Mouse (Mus musculus): ENCODE results near the gene Igsf23. TPM values are rescaled to one million over a fixed set of nuclear protein-coding genes. Genes with fewer than 3 reads are reported as not detected.
"Not testable (repeated sequence)": the region's sequence is repeated elsewhere in the genome, so short reads cannot be mapped to it uniquely, and the experiment has no call there.

The Igsf23 gene
- polyA plus RNA-seq (2016; fragmentation: Nextera tagmentation; extraction: Ambion mirVana) = 0.11 TPM in 1 of 2 replicates, not detected in the other

DNA sequence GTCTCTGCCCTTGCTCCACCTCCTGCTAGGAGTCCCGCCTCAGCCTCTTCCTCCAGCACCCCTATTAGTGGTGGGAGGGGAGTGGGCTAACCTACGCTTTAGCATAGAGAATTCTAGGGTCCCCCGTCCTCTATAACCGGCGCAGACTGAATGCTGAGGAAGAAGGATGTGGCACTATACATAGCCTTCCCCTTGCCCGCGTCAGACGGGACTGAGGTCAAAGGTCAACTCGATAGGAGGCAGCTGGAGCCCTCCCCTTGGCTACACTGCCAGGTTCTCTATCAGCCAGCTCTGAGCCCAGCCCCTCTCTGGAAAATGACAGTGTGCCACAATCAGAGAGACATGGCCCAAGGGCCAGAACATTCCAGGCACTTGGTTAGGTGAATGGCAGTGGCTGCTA, at the start of gene Igsf23:
Igsf23 (minus strand) TSS at position 168 of the 400 bp plus-strand sequence.
- H3K4me3 ChIP-seq = no peak within 1 kb of the TSS
- WGBS = 65% methylated on average over 9 of the region's 9 CpGs
- H3K27ac ChIP-seq = no peak within 1 kb of the TSS

DNA sequence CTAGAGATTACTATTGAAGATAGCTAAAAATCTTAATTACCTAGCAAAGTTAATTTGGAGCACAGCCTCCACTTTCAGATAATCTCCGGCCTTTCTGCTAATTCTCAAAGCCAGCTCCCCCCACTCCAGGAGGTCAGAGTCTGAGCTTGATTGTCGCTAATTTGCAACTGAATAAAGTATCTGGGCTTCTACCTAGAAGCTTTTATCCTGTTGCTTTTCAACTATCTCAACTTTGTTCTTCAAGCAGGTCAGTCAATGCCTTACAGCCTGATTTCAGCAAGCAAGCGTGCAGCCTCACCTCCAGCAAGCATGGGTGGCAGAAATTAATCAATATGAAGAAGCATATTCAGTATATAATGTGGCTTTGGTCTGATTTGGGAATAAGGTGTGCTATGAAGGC, 46.2 kb upstream of the Igsf23 start:
- not testable (repeated sequence) for H3K36me3 ChIP-seq (replicated peaks); H3K4me3 ChIP-seq; H3K4me1 ChIP-seq; H3K27me3 ChIP-seq (ENCODE audit: poor library complexity, severe bottlenecking); H3K27ac ChIP-seq; DNase-seq (ENCODE audit: extremely low spot score, low spot score)
- WGBS = 66% methylated on average over 3 of the region's 3 CpGs
- H3K9me3 ChIP-seq = peaks cover 35% of the 10 kb centered on the region

More for the DNA sequence above, at the start of gene Igsf23:
- DNase-seq (ENCODE audit: extremely low spot score, low spot score) = no peak
- Histone ChIP-seq H3K36me3 (replicated peaks) (no peaks in the 10 kb centered on the region), H3K4me1 (peaks cover 22% of the 10 kb centered on the region), H3K27me3 (ENCODE audit: poor library complexity, severe bottlenecking) (no peaks in the 10 kb centered on the region), H3K9me3 (0 out of 2 replicates have a peak, but pooled peaks cover 3% of the 10 kb centered on the region)

DNA sequence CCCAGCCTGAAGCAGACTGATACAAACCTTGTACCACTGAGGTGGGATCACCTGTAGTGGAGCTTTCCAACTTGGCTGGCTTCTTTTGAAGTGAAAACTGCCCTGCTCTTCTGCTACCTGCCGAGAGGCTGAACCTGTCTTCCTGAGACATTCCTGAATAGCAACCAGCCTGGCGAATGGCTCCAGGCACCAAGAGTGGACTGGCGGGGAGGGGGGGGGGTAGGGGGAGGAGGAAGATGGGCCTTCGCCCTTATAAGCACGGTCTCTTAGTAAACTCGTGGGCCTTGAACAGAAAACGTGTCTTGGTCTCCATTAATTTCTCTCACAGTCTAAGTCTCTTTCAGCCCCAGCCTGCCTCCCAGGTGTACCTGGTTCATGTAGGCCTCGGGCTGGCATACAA, 40.6 kb upstream of the Igsf23 start, which contains the start of gene Nlrp9b:
Nlrp9b (plus strand) TSS at position 301 of the 400 bp plus-strand sequence.
- not testable (repeated sequence) for H3K27ac ChIP-seq; H3K4me3 ChIP-seq; H3K4me1 ChIP-seq; DNase-seq (ENCODE audit: extremely low spot score, low spot score); H3K36me3 ChIP-seq (replicated peaks); H3K27me3 ChIP-seq (ENCODE audit: poor library complexity, severe bottlenecking)
- WGBS = 62% methylated on average over 8 of the region's 8 CpGs
- peaks cover 53% of the 10 kb centered on the region for H3K9me3 ChIP-seq

DNA sequence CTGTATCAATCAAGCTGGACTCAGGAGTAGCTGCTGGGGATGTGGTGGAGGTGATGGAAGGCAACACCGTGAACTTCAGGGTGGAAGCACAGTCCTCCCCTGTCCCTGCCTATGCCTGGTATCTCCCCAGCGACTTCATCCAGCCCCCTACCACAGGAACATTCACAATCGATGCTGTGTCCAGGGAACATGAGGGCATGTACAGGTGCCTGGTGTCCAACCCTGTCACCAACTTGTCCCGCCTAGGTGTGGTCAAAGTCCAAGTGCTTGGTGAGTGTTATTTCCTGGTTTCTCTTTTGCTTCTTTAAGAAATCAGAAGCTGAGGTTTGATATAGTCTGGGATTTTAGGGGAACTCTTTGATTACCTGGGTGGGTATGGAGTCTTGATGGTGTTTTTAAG, 21.0 kb upstream of the Igsf23 start:
- H3K4me3 ChIP-seq = no peak overlapping the region
- DNase-seq (ENCODE audit: extremely low spot score, low spot score) = no peak
- no peaks in the 10 kb centered on the region for H3K4me1 ChIP-seq
- no peaks in the 10 kb centered on the region for H3K27me3 ChIP-seq (ENCODE audit: poor library complexity, severe bottlenecking)
- H3K9me3 ChIP-seq = peaks cover 59% of the 10 kb centered on the region
- no peaks in the 10 kb centered on the region for H3K36me3 ChIP-seq (replicated peaks)
- no peak overlapping the region for H3K27ac ChIP-seq
- WGBS = 91% methylated on average over 4 of the region's 4 CpGs

DNA sequence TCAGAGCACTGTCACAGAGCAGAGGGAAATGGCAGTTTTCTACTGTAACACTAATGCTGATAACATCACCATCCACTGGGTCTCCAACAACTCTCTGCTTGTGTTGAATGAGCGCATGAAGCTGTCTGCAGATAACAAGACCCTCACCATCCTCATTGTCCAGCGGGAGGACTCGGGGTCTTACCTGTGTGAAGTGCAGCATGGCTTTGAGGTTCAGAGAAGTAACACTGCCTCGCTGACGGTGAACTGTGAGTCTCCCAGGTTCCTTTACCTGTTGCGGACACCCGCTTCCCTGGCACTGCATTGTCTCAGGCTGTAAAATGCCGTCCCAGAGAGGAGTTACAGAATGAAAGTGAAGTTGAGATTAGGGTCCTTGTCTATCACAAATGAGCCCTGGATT, 19.6 kb upstream of the Igsf23 start:
- no peak overlapping the region for H3K27ac ChIP-seq
- DNase-seq (ENCODE audit: extremely low spot score, low spot score) = no peak
- H3K4me3 ChIP-seq = no peak overlapping the region
- H3K9me3 ChIP-seq = peaks cover 56% of the 10 kb centered on the region
- H3K27me3 ChIP-seq (ENCODE audit: poor library complexity, severe bottlenecking) = no peaks in the 10 kb centered on the region
- 93% methylated on average over 8 of the region's 8 CpGs for whole genome bisulfite sequencing
- H3K4me1 ChIP-seq = no peaks in the 10 kb centered on the region
- no peaks in the 10 kb centered on the region for H3K36me3 ChIP-seq (replicated peaks)

DNA sequence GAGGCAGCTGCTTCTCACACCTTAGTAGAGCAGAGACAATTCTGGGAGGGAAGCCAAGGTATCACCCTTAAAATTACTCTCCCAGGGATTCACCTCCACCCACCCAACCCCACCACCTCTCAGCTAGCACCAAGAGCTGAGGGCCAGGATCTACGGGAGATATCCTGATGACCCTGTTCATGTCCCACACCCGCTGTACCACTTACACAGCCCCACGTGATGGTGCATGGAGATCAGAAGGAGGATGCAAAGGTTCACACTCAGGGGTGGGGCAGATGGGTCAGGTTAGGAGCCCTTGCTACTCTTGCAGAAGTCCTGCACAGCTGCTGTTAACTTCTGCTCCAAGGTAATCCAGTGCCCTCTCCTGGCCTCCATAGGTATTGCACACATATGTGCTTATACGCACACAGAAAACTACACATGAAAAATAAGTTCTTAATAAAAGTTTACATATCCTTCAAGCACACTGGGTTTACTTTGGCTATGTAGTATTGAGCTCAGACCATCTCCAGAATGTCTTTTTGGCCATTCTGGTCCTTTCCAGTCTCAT, 19.1 kb upstream of the Igsf23 start:
- H3K4me1 ChIP-seq = no peaks in the 10 kb centered on the region
- DNase-seq (ENCODE audit: extremely low spot score, low spot score) = no peak
- H3K27ac ChIP-seq = no peak overlapping the region
- H3K4me3 ChIP-seq = no peak overlapping the region
- H3K36me3 ChIP-seq (replicated peaks) = no peaks in the 10 kb centered on the region
- no peaks in the 10 kb centered on the region for H3K27me3 ChIP-seq (ENCODE audit: poor library complexity, severe bottlenecking)
- 98% methylated on average over 4 of the region's 4 CpGs for WGBS
- H3K9me3 ChIP-seq = peaks cover 51% of the 10 kb centered on the region

DNA sequence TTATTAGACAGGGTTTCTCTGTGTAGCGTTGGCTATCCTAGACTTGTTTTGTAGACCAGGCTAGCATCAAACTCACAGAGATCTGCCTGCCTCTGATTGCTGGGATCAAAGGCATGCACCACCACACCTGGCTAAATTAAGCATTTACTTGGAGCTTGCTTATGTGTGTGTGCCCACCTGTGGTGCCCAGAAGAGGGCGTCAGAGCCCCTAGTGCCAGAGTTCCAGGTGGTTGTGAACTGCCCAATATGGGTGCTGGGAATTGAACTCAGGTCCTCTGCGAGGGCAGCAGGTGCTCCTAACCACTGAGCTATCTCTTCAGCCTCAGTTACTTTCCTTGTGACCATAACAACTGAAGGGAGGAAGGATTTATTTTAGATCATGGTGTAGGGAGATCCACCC, 18.6 kb upstream of the Igsf23 start:
- no peaks in the 10 kb centered on the region for H3K36me3 ChIP-seq (replicated peaks)
- no peak overlapping the region for H3K4me3 ChIP-seq
- H3K27me3 ChIP-seq (ENCODE audit: poor library complexity, severe bottlenecking) = no peaks in the 10 kb centered on the region
- H3K9me3 ChIP-seq = peaks cover 49% of the 10 kb centered on the region
- H3K4me1 ChIP-seq = no peaks in the 10 kb centered on the region
- DNase-seq (ENCODE audit: extremely low spot score, low spot score) = no peak
- WGBS = 84% methylated on average over 3 of the region's 3 CpGs
- H3K27ac ChIP-seq = no peak overlapping the region

DNA sequence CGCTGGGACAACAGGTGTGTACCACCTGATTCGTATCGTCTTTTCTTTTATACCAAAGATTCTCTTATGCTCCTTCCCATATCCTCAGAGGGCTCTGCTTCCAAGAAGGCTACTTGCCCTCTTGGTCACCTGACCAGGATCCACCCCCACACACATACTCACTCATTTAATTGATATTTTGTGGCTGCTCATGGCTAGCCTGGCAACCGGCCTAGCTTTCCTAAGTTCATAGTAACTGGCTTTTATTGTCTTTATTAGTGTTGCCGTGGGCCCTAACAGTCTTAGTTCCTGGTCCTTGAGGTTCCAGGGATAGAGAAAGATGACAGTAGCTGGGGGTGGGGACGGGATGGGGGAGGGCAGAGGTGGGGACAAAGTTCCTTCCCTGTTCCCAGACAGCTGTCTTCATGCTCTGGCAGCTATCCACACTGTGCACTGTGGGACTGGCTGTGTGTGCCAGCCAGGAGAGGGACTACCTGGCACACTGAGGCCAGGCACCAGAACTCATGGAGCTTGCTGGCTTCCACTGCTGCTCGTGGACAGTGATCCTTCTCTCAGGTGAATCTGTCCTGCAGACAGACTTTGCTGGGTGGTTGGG, 14.5 kb upstream of the Igsf23 start, which contains the start of gene Ceacam20:
Ceacam20 (plus strand) TSS at position 428 of the 595 bp plus-strand sequence.
- no peak for DNase-seq (ENCODE audit: extremely low spot score, low spot score)
- H3K9me3 ChIP-seq = peaks cover 38% of the 10 kb centered on the region
- no peak within 1 kb of the TSS for H3K4me3 ChIP-seq
- WGBS = 85% methylated on average over 7 of the region's 7 CpGs
- H3K27me3 ChIP-seq (ENCODE audit: poor library complexity, severe bottlenecking) = no peaks in the 10 kb centered on the region
- H3K27ac ChIP-seq = no peak within 1 kb of the TSS
- H3K36me3 ChIP-seq (replicated peaks) = no peaks in the 10 kb centered on the region
- H3K4me1 ChIP-seq = no peaks in the 10 kb centered on the region

DNA sequence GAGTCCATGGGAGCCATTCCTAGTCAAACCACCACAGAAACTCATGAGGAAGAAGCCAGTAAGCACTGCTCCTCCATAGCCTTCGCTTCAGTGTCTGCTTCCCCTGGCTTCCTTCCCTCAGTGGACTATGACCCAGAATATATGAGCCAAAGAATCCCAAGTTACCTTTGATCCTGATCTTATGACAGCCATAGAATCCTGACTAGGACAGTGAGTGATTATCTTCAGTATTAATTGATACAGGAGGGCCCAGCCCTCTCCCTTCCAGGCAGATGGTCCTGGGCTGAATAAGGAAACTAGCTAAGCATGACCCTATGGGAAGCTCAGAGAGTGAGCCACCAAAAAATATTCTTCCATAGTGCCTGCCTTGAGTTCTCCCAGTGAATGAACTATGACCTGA, 11.9 kb upstream of the Igsf23 start:
- no peaks in the 10 kb centered on the region for H3K27me3 ChIP-seq (ENCODE audit: poor library complexity, severe bottlenecking)
- 67% methylated on average over 1 of the region's 1 CpGs for WGBS
- DNase-seq (ENCODE audit: extremely low spot score, low spot score) = no peak

DNA sequence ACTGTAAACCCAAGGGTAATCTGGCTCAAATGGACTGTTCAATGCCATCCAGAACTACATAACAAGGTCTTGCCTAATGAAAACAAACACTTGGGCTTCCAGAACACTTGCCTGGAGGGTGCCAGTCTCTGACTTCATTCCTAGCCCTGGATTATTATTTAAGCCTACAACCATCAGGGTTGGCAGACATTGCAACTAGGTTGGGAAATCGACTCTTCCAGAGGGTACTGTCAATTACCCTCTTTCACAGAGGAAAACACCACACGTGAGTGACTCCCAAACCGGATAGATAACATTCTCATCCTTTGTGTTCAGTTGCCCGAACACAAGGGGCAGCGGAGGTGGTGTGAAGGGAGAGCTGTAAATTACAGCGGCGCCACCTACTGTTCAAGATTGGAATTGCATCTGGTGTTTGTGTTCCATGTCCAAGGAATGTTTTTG, 5.8 kb upstream of the Igsf23 start:
- Histone ChIP-seq H3K9me3 (0 out of 2 replicates have a peak, but pooled peaks cover 3% of the 10 kb centered on the region), H3K4me3 (no peak overlapping the region), H3K36me3 (replicated peaks) (no peaks in the 10 kb centered on the region), H3K27ac (no peak overlapping the region), H3K4me1 (peaks cover 17% of the 10 kb centered on the region), H3K27me3 (ENCODE audit: poor library complexity, severe bottlenecking) (no peaks in the 10 kb centered on the region)
- 3% methylated on average over 7 of the region's 7 CpGs for WGBS
- peak; percentile 82 for DNase-seq (ENCODE audit: extremely low spot score, low spot score)

More for the DNA sequence above, 11.9 kb upstream of the Igsf23 start:
- Histone ChIP-seq H3K36me3 (replicated peaks) (no peaks in the 10 kb centered on the region), H3K4me1 (no peaks in the 10 kb centered on the region), H3K4me3 (no peak overlapping the region), H3K27ac (no peak overlapping the region), H3K9me3 (peaks cover 18% of the 10 kb centered on the region; the same call in 1 of the 2 replicates)

DNA sequence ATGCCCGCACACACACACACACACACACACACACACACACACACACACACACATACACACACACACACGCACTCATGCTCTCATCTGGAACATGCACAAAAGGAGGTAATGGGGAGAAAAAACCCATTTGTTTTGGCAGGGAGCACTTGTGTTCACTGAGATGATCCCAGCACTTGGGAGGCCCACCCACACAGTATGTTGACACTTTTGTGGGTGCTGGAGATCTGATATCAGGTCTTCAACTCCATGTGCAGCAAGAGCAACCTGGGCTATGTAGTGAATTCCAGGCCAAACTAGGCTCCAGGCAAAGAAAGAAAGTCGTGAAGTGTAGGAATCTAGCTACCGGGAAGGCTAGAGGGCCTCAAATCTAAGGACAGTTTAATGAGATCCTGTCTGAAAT, 5.3 kb upstream of the Igsf23 start:
- Histone ChIP-seq H3K27ac (no peak overlapping the region), H3K36me3 (replicated peaks) (no peaks in the 10 kb centered on the region), H3K4me1 (peaks cover 17% of the 10 kb centered on the region), H3K27me3 (ENCODE audit: poor library complexity, severe bottlenecking) (no peaks in the 10 kb centered on the region), H3K4me3 (no peak overlapping the region), H3K9me3 (no peaks in the 10 kb centered on the region)
- WGBS = 78% methylated on average over 4 of the region's 4 CpGs
- no peak for DNase-seq (ENCODE audit: extremely low spot score, low spot score)

DNA sequence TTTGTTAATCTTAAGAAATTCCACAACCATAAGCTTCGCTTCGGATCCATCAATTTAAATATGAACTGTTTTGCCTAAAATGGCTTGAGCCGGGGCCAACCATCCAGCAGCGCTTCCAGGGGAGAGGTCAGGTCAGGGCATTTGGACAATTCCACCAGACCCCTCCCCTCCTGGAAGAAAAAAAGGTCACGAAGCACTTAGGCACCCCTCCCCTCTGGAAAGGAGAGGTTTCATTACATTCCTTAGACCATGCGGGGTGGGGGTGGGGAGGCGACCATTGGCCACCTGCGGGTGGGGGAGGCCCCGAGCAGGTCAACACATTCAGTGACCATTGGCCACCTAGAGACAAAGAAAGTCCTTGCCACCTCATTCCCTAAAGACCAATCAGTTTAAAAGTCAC, 2.5 kb upstream of the Igsf23 start:
- no peak overlapping the region for H3K4me3 ChIP-seq
- no peak overlapping the region for H3K27ac ChIP-seq
- WGBS = 45% methylated on average over 9 of the region's 9 CpGs
- 0 out of 2 replicates have a peak, but pooled peaks cover 3% of the 10 kb centered on the region for H3K9me3 ChIP-seq
- H3K36me3 ChIP-seq (replicated peaks) = no peaks in the 10 kb centered on the region
- peaks cover 22% of the 10 kb centered on the region for H3K4me1 ChIP-seq
- DNase-seq (ENCODE audit: extremely low spot score, low spot score) = no peak
- H3K27me3 ChIP-seq (ENCODE audit: poor library complexity, severe bottlenecking) = no peaks in the 10 kb centered on the region

DNA sequence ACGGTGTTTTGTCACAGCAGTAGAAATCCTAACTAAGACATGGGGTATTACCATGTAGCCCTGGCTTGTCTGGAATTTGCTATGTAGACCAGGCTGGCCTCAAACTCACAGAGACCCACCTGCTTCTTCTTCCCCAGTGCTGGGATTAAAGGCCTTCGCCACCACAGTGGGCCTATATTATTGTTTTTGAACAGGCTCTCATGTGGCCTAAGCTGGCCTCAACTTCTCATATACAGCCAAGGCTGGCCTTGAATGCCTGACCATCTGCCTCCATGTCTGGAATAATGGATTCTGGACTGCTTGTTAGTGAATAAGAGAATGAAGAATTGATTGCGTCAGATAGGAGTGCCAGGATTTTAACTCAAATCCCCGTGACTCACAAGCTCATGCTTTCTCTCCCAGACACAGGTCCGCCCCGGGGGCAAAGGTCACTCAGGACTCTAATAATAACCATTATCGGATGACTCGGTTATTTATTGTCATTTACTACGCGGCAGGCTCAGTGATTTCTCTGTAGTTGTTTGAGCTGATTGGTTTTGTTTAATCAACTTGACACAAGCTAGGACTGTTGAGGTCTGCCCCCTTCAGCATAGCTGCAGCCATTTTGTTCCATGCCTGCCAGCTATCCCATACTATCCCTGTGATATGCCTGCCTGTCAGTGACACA, 1.9 kb upstream of the Igsf23 start:
- Histone ChIP-seq H3K27me3 (ENCODE audit: poor library complexity, severe bottlenecking) (no peaks in the 10 kb centered on the region), H3K36me3 (replicated peaks) (no peaks in the 10 kb centered on the region), H3K27ac (0 out of 2 replicates have a peak overlapping the region, but pooled peaks have one; percentile 36), H3K4me3 (no peak overlapping the region), H3K4me1 (peaks cover 22% of the 10 kb centered on the region), H3K9me3 (0 out of 2 replicates have a peak, but pooled peaks cover 3% of the 10 kb centered on the region)
- WGBS = 64% methylated on average over 10 of the region's 10 CpGs
- no peak for DNase-seq (ENCODE audit: extremely low spot score, low spot score)
